Mouse (Mus musculus) CD4-positive helper T cell, adult 2 months (primary cell): ENCODE measurements around the gene Tapbpl.
A peak's percentile ranks its signal among the peaks of the same experiment; 100 is the strongest.

ENCODE experiments used
- DNase-seq: peaks from one replicate; pipeline ENCODE4 v3.0.0-alpha.2; 2012; ENCODE audit warnings: low read depth, missing footprints, low spot score

Tapbpl gene

DNA sequence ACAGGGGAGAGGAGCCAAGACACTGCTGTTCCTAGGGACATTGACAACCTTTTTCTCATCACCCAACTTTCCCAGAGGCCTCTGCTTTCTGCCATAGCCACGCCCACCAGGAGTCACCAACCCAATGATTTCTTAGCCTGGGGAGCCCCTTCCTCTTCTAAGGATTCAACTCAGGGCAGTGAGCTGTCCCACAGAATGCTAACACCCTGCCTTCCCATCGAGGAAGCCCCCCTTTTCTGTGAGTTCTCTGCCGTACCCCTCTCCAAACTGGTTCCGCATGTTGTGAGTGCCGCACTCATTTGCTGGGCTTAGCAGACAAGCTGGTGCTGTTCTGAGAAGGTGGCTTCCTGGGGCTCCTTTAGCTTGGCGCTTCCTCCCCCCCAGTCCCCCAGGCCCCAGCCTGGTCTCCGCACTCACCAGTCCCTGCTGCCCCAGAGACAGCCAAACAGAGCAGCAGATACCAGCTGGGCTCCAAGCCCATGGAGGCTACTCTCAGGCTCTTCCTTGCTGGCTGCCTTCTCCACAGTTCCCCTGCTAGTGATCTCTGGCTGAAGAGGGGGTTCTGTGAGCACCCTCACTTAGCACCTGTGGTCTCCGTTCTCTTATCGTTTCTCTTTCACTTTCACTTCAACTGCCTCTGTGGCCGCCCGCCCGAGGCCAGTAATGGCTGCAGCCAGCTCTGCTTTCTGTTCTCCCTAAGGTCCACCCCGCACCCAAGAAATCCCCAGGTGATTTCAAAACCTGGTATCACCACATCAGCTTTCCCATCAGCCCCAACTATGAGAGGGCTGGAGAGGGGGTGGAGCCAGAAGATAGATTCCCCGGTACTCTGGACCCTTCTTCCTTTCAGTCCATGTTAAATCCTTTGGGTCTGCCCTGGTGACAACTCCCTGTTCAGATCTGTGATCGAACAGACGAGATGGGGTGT is at the start of gene Tapbpl:
Tapbpl (minus strand) TSS at position 744 of the 928 bp plus-strand sequence.
- peak; percentile 85 for DNase-seq

DNA sequence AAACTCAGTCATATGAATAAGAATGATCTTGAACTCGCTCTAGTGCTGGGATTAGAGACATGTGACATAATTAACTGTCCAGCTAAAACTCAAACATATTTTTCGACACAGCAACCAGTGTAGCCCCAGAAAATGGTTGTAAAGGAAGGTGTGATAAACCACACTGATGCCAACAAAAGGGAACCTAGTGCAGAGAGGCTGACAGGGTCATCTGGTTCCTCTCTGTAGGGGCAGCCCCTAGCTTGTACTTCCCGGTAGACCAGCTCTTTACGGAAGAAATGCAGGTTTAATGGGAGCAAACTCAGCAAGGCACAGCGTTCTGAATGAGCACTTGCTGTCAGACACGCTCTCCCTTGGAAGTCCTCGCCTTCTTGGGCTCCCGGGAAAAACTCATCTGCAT is 48.1 kb upstream of the Tapbpl start:
- no peak for DNase-seq

DNA sequence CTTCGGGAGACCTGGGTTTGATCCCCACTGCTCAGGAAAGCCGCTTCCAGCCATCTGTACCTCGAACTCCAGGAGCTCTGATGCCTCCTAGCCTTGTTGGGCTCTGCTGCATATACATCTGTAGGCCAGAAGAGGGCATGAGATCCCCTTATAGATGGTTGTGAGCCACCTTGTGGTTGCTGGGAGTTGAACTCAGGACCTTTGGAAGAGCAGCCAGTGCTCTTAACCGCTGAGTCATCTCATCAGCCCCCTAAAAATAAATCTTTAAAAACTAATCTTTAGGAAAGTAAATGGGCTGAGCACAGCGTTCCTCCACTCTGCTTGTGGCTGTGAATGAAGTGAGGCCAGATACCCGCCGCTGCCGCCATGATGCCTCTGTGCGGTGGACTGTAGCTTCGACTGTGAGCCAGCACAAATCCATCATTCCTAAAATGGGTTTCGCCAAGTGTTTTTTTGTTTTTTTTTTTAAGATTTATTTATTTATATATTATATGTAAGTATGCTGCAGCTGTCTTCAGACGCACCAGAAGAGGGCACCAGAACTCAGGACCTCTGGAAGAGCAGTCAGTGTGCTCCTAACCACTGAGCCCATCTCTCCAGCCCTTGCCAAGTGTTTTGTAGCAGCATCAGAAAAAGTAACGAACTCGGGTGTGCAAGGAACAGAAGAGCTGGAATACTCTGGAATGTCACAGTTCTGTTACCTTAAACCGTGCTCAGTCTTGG is 43.3 kb upstream of the Tapbpl start:
- DNase-seq, result peak; percentile 61

GRCm38 (mm10) chr6:125272228-125272785 is 40.6 kb upstream of the Tapbpl start:
- no peak for DNase-seq

DNA sequence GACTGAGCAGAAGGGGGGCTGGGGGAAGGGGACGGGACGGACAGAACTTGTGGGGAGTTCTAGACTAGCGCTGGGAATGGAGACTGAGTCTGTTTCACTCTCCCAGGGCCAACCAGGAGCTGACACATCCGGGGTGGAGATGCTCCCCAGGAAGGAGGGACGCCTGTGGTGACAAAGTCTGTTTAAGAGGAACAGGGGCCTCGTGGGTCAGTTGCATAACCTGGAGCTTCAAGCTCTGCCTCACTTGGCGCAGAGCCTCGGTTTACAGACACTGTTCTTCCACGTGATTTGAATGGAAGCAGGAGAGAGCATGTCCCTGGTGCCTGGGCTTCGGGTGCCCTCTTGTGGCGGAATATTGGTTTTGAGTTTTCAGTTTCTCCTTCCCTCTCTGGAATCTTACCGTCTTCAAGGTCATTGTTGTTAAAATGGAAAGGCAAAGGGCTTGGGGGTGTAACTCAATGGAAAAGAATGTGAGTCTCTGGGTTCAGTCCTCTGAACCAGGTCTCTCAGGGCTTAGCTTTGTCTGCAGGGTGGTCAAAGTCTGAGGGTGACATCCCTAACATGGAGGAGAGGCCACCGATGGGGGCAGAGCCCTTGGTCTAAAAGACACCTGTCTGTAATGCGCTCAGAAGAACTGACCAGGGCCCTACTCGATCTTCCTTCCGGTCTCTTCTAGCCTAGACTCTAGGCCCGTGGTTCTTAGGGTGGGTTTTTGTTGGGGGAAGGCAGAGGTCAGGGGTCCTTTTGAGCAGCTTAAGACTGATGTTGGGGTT is 40.0 kb upstream of the Tapbpl start:
- DNase-seq, result peak; percentile 87

GRCm38 (mm10) chr6:125268799-125269198 is 37.1 kb upstream of the Tapbpl start:
- no peak for DNase-seq

DNA sequence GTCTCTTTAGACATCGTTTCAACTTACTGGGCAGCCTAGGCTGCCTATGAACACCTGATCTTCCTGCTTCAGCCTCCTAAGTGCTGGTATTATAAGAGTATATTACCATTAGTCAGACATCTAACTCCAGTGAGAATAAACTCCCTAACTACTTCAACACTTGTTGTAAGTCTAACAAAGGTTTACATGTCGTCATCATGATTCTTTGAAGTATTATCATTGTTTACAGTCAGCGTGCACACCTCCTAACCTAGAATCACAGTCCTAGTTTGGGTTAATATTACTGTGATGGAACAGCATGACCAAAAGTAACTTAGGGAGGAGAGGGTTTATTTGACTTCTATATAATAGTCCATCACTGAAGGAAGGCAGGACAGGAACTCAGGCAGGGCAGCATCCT is 35.8 kb upstream of the Tapbpl start:
- no peak for DNase-seq

- DNase-seq, result peak; percentile 58
These were observed 34.9 kb upstream of the Tapbpl start for GRCm38 (mm10) chr6:125266600-125266999.

- peak; percentile 62 for DNase-seq
These were observed 34.4 kb upstream of the Tapbpl start for GRCm38 (mm10) chr6:125266091-125266490.

DNA sequence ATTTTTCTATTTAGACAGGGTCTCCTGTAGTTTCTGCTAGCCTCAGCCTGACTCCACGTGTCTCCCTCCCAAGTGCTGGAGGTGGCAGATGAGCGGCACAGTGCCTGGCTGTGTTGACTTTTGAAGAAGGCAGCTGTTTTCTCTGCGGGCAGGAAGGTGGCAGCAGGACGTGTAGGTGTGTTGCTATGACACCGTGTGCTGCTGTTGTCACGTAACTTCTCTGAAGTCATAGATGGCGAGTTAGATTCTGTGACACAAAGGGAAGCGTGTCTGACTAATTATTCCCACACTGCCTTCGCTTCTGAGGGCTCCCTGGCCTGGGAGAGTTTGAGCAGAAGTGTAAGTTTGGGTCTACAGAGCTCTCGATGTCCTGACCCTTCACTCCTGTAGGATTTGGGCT is 33.6 kb upstream of the Tapbpl start:
- DNase-seq, result peak; percentile 97

GRCm38 (mm10) chr6:125264219-125264618 is 32.6 kb upstream of the Tapbpl start:
- DNase-seq, result peak; percentile 51

DNA sequence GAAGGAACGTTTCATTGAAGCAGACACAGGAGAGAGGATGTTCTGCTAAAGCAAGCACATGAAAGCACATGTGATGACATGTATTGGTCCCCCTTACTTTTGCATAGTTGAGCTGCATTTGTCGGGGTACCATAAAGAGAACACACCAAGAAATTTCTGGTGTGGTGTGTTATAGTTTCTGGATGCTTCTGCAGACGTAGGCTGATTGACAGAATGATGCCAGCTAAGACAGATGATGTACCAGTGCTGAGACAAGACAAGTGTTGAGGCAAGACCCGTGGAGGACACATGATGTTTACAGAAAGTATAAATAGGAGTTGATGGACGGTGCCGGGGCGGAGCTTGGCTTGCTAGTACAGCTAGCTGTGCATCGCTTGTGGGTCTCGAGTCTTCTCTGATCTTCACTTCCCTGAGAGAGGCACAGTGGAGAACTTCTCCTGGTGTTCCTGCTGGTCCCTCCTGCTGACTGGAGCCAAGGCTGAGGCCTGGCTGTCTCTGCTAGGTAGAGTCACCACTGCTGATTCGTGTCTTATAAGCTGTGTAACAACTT is 28.4 kb upstream of the Tapbpl start:
- DNase-seq, result no peak

GRCm38 (mm10) chr6:125256222-125256966 is 24.7 kb upstream of the Tapbpl start:
- DNase-seq, result no peak

DNA sequence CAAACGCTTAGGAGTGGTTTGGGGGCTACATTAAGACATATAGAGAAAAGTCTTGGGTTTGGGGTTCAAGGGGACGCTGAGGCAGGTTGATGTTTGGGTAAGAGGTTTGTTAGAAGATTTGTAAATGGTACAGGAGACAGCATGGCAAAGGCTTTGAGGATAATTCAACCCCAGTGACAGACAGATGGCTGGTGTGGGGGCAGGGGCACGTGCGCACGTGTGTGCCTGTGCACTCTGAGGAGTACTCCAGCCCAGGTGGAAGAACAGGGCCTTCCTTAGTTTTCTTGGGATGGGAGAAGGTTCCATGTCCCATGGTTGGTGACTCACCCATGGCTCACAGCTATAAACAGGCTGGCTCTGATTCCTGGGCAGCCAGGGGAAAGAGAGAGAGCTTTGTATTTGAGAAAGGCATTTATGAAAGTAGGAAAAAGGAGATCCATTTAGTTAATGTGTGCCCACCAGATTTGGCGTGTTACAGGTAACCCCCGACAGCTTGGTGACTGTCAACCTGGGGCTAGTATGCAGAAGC is 23.9 kb upstream of the Tapbpl start:
- no peak for DNase-seq

DNA sequence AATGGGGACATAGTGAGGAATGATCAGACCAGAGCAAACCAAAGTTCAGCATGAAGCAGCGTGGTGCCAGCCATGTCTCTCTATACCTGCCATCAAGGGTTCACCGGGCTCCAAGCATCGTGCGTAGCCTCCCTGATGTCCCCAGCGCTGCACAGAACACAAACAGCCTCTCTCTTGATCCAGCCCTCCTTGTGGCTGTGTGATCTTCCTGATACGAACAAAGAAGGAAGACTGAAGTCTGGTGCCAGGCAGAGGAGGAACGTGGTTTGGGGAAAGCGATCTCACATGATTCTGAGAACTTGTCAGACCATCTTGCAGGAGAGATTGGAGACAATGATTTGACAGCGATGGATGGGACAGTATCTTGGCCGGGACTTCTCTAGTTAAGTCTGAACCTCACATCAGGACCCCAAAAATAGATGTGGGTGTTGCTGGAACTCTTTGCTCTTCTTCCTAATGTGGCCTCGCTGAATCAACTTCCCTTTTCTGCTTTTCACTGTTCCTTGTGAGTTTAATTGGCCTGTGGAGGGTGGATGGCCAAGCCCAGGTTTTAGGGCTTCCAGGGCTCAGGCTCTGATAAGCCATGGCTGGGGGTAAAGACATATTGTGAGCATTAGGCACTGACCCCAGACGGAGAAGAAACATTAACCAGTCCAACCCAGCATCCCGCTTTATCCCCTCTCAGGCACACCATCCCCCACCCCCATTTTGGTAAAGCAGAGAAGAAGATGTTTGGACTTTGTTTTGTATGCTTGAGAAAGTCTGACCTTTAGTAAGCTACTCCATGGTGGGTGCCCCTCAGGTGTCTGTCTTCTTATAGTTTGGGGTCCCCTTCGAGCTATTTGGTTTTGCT is 22.4 kb upstream of the Tapbpl start:
- no peak for DNase-seq

DNA sequence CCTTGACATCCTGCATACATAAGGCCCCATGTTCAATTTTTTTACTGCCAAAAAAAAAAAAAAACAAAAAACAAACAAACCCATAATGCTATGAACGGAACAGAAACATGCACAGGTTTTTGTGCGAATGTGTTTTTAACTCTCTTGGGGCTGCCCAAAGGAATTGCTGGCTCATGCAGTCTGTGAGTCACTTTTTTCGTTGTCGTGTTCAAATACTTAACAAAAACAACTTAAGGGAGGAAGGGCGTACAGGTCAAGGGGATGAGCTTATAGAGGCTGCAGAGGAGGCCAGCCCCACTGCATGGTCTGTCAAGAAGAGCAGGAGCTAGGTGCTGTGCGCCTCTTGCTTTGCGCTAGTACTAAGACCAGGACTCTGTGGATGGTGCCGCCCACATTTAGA is 21.1 kb upstream of the Tapbpl start:
- DNase-seq, result no peak

GRCm38 (mm10) chr6:125252285-125252684 is 20.6 kb upstream of the Tapbpl start:
- DNase-seq, result no peak

DNA sequence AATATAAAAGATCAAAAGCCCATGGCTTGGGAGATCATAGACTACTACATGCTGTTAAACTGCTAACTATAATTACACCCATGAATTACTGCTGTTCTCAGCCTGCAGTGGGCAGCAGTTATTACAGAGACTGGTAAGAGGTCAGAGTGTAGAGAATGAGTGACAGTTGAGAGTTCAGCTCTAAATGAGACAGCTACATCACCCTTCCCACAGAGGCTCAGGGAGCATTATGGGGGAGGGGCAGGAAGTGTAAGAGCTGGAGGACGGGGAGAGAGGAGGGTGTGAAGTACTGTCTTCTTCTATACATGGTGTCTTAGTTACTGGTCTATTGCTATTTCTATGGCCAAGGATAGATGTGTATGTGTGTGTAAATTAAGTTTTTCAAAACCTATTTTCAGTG is 12.9 kb upstream of the Tapbpl start:
- no peak for DNase-seq

DNA sequence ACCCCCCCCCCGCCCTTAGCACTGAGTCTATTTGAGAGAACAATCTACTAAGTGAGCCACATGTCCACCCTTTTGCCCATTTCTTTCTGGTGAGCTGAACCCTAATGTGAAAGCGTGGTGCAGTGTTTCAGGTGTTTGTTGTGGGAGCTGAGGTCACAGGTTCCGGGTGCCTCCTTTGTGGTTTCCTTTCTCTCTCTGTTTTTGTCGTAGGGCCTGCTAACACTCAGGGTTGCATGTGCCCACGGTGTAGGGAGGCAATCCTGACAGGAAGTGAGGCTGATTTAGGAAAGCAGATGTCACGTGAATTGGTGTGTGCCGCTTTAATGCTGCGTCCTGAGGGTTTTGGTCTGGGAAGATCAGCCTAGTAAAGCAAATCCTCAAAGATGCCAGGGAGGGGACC is 9.9 kb upstream of the Tapbpl start:
- DNase-seq, result peak; percentile 88
